Mouse (Mus musculus) embryonic facial prominence, embryonic 14.5 days (tissue): ENCODE measurements at regions not wholly inside any gene's neighbourhood (a gene's known extent, or its start where the extent isn't known, plus 50 kb on each side); places are given as distances from the start of the nearest gene placed in this dataset.

Source experiments
- ATAC-seq: fragments of 200-750 bp; cut with Nextera tagmentation; 2 replicates; pipeline ENCODE4 v1.8.0; 2017; ENCODE audit warnings: low read depth, moderate number of reproducible peaks, moderate TSS enrichment
- DNase-seq: peaks from one replicate; pipeline ENCODE4 v3.0.0-alpha.2; 2015; ENCODE audit warnings: low spot score
- H3K27ac ChIP-seq: fragments of 300-500 bp; sonication (generic); replicated peaks from 2 replicates; pipeline ENCODE4 v1.5.1; 2014; ENCODE audit warnings: low read depth, mild to moderate bottlenecking, low read length, moderate library complexity
- H3K27me3 ChIP-seq: fragments of 300-500 bp; sonication (generic); replicated peaks from 2 replicates; pipeline ENCODE4 v1.6.1; 2014; ENCODE audit warnings: low read length; ENCODE audit not compliant: control insufficient read depth, insufficient read depth
- H3K36me3 ChIP-seq: fragments of 300-500 bp; sonication (generic); 2 replicates; pipeline ENCODE4 v1.6.1; 2014; ENCODE audit warnings: low read length, mixed read lengths; ENCODE audit not compliant: control insufficient read depth, insufficient read depth
- H3K4me1 ChIP-seq: fragments of 300-500 bp; sonication (generic); 2 replicates; pipeline ENCODE4 v1.6.1; 2014; ENCODE audit warnings: antibody characterized with exemption, low read length; ENCODE audit not compliant: control insufficient read depth, insufficient read depth
- H3K4me2 ChIP-seq: fragments of 300-500 bp; sonication (generic); 2 replicates; pipeline ENCODE4 v1.6.1; 2014; ENCODE audit warnings: low read depth, mild to moderate bottlenecking, low read length, moderate library complexity, mixed read lengths
- H3K4me3 ChIP-seq: fragments of 300-500 bp; sonication (generic); 2 replicates; pipeline ENCODE4 v1.5.1; 2014; ENCODE audit warnings: low read depth, mild to moderate bottlenecking, low read length
- H3K9ac ChIP-seq: fragments of 300-500 bp; sonication (generic); 2 replicates; pipeline ENCODE4 v1.6.1; 2014; ENCODE audit warnings: low read depth, mild to moderate bottlenecking, low read length, moderate library complexity, mixed read lengths
- H3K9me3 ChIP-seq: fragments of 300-500 bp; sonication (generic); 2 replicates; pipeline ENCODE4 v1.6.1; 2016; ENCODE audit warnings: low read length; ENCODE audit not compliant: control insufficient read depth
- WGBS: fragments of 180-500 bp; shearing (Covaris S2); extraction: QIAGEN DNeasy Blood & Tissue Kit; methylation state at CpG from one replicate; pipeline ENCODE4 v1.1.7; 2014; 5-methylcytosine and 5-hydroxymethylcytosine counted together

DNA sequence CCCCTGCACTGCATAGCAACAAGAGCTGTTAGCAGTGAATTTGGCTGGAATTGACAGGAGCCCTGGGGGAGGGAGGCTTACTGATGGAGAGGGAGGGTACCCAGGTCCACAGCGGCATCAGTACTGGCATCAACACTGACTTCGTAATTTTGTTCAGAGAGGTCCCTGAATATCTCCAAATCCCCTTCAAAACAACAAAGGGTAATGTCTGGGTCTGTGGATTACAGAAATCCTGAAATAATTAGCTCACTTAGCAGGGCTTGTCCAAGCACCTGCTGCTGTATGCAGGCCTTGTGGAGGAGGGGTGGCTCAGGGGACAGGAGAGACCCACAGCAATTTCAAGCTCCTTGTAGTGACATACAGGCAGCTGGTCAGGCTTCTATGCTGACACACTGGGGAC, 369.6 kb downstream of the Eipr1 start:
- Histone ChIP-seq H3K27ac (no peak overlapping the region), H3K4me1 (no peaks in the 10 kb centered on the region), H3K4me2 (no peak overlapping the region), H3K36me3 (no peaks in the 10 kb centered on the region), H3K27me3 (no peaks in the 10 kb centered on the region), H3K9me3 (no peaks in the 10 kb centered on the region), H3K4me3 (no peak overlapping the region), H3K9ac (no peak overlapping the region)
- WGBS: 71% methylated on average over 2 of the region's 2 CpGs
- ATAC-seq: peak; percentile 83
- peak; percentile 64 for DNase-seq

GRCm38 (mm10) chr12:29122931-29123330, 371.3 kb downstream of the Eipr1 start:
- Histone ChIP-seq H3K36me3 (no peaks in the 10 kb centered on the region), H3K4me1 (no peaks in the 10 kb centered on the region), H3K27me3 (no peaks in the 10 kb centered on the region), H3K9me3 (no peaks in the 10 kb centered on the region), H3K4me2 (no peak overlapping the region), H3K9ac (no peak overlapping the region), H3K27ac (no peak overlapping the region), H3K4me3 (no peak overlapping the region)
- no peak for ATAC-seq
- WGBS: 81% methylated on average over 4 of the region's 4 CpGs
- no peak for DNase-seq

DNA sequence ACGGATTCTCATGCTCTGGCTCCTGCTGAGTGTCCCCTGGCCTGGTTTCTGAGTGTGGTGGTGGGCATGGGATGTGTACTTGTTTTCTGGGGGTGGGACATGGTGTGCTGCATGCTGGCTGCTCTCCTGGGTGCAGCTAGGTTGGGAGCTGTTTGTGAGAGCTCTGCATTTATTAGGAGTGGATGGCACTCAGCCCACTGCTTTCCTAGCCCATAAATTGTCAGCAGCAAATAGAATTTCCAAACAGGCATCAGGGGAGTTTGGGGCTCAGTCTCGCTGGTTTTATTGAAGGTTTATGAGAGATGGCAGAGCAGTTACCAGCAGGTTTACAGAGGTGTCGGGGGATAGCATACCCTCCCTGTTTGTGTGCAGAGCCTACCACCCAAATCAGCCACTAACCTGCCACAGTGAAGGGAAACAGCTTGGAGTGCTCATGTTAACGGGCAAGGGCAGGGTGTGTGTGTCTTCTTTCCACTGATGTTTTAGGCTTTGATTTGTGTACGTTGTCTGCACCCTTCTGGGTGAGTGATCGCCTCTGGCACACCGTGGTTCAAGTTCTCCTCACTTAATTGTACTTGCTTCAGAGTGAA, 372.6 kb downstream of the Eipr1 start:
- no peak overlapping the region for H3K9ac ChIP-seq
- no peaks in the 10 kb centered on the region for H3K36me3 ChIP-seq
- no peak for ATAC-seq
- H3K27me3 ChIP-seq: no peaks in the 10 kb centered on the region
- no peak for DNase-seq
- H3K4me1 ChIP-seq: no peaks in the 10 kb centered on the region
- no peak overlapping the region for H3K4me2 ChIP-seq
- no peak overlapping the region for H3K4me3 ChIP-seq
- no peak overlapping the region for H3K27ac ChIP-seq
- WGBS: 67% methylated on average over 7 of the region's 7 CpGs
- H3K9me3 ChIP-seq: no peaks in the 10 kb centered on the region

DNA sequence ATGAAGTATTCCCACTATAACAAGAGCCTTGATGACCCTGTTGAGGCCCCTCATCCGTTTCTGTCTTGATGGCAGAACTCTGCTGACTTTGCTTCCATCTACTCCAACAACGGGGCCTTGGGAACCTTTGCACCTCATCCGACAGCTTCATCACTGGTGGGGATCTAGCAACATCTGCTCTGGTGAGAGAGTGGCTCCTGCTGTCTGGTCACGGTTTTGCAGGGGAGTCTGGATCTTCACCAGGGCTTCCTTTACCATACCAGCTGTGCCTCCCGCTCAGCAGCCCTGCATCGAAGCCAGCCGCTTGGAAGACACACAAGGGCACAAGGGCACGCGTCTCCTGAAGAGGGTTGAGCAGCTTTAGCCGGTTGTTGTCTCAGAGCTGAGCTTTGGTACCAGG, 377.2 kb downstream of the Eipr1 start:
- 40% methylated on average over 10 of the region's 10 CpGs for WGBS
- peak; percentile 79; the same call in 1 of the 2 replicates for ATAC-seq

GRCm38 (mm10) chr12:29129331-29129730, 377.7 kb downstream of the Eipr1 start:
- H3K9me3 ChIP-seq: no peaks in the 10 kb centered on the region
- no peak overlapping the region for H3K4me2 ChIP-seq
- no peak overlapping the region for H3K9ac ChIP-seq
- H3K36me3 ChIP-seq: no peaks in the 10 kb centered on the region
- H3K4me1 ChIP-seq: no peaks in the 10 kb centered on the region
- WGBS: 65% methylated on average over 4 of the region's 4 CpGs
- DNase-seq (no peak), ATAC-seq (no peak)
- no peak overlapping the region for H3K27ac ChIP-seq
- no peaks in the 10 kb centered on the region for H3K27me3 ChIP-seq
- H3K4me3 ChIP-seq: no peak overlapping the region

More for the DNA sequence above, 377.2 kb downstream of the Eipr1 start:
- Histone ChIP-seq H3K27ac (no peak overlapping the region), H3K9ac (no peak overlapping the region), H3K4me2 (no peak overlapping the region), H3K27me3 (no peaks in the 10 kb centered on the region), H3K36me3 (no peaks in the 10 kb centered on the region), H3K9me3 (no peaks in the 10 kb centered on the region), H3K4me1 (no peaks in the 10 kb centered on the region), H3K4me3 (no peak overlapping the region)
- peak; percentile 51 for DNase-seq

GRCm38 (mm10) chr12:29134326-29134725, 382.7 kb downstream of the Eipr1 start:
- no peak overlapping the region for H3K4me2 ChIP-seq
- no peak overlapping the region for H3K27ac ChIP-seq
- WGBS: 84% methylated on average over 2 of the region's 2 CpGs
- no peaks in the 10 kb centered on the region for H3K27me3 ChIP-seq
- ATAC-seq (no peak), DNase-seq (no peak)
- no peak overlapping the region for H3K9ac ChIP-seq
- no peaks in the 10 kb centered on the region for H3K36me3 ChIP-seq
- H3K4me3 ChIP-seq: no peak overlapping the region
- H3K9me3 ChIP-seq: no peaks in the 10 kb centered on the region
- H3K4me1 ChIP-seq: no peaks in the 10 kb centered on the region

DNA sequence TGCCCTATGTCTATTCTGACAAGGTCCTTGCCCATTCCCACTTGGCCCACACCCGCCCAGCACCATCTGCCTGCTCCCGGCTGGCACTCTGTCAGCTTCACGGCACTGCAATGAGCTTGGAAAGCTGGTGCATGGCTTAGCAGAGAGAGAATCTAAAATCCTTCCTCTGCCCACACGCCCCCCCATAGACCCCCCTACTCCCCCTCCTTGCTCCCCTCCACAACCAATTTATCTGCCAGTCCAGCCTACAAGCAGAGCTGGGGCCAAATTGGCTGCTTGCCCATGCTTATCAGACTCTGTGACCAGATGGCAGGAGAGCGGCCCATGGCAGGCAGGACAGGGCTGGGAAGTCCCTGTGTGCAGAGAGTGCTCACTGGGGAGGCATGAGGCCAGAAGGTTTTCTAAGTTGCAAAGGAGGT, 385.3 kb downstream of the Eipr1 start:
- 70% methylated on average over 4 of the region's 5 CpGs for WGBS
- peak; percentile 61 for ATAC-seq
- no peaks in the 10 kb centered on the region for H3K9me3 ChIP-seq
- H3K27ac ChIP-seq: no peak overlapping the region
- no peak overlapping the region for H3K9ac ChIP-seq
- no peaks in the 10 kb centered on the region for H3K36me3 ChIP-seq
- no peaks in the 10 kb centered on the region for H3K27me3 ChIP-seq
- no peak overlapping the region for H3K4me2 ChIP-seq
- DNase-seq: peak; percentile 51
- no peaks in the 10 kb centered on the region for H3K4me1 ChIP-seq
- H3K4me3 ChIP-seq: no peak overlapping the region

- no peaks in the 10 kb centered on the region for H3K9me3 ChIP-seq
- H3K27ac ChIP-seq: no peak overlapping the region
- DNase-seq (no peak), ATAC-seq (peak; percentile 54)
- H3K36me3 ChIP-seq: no peaks in the 10 kb centered on the region
- no peak overlapping the region for H3K4me3 ChIP-seq
- no peak overlapping the region for H3K4me2 ChIP-seq
- WGBS: 69% methylated on average over 8 of the region's 8 CpGs
- H3K27me3 ChIP-seq: no peaks in the 10 kb centered on the region
- no peak overlapping the region for H3K9ac ChIP-seq
- no peaks in the 10 kb centered on the region for H3K4me1 ChIP-seq
These were observed 385.9 kb downstream of the Eipr1 start for GRCm38 (mm10) chr12:29137455-29137854.

- WGBS: 50% methylated on average over 3 of the region's 3 CpGs
- no peak overlapping the region for H3K9ac ChIP-seq
- no peaks in the 10 kb centered on the region for H3K36me3 ChIP-seq
- no peak overlapping the region for H3K27ac ChIP-seq
- no peaks in the 10 kb centered on the region for H3K27me3 ChIP-seq
- DNase-seq (no peak), ATAC-seq (no peak)
- H3K4me3 ChIP-seq: no peak overlapping the region
- no peak overlapping the region for H3K4me2 ChIP-seq
- H3K9me3 ChIP-seq: no peaks in the 10 kb centered on the region
- peaks cover 6% of the 10 kb centered on the region; the same call in 1 of the 2 replicates for H3K4me1 ChIP-seq
These were observed 387.6 kb upstream of the Myt1l start for GRCm38 (mm10) chr12:29140576-29140975.
